Mouse (Mus musculus): ENCODE data around the gene Gm10719. TPM values are rescaled to one million over a fixed set of nuclear protein-coding genes. Genes with fewer than 3 reads are reported as not detected.
"Not testable (repeated sequence)": the region's sequence is repeated elsewhere in the genome, so short reads cannot be mapped to it uniquely, and the experiment has no call there.

The Gm10719 gene
- polyA plus RNA-seq, 1 experiment from 2014 or later: not detected

DNA sequence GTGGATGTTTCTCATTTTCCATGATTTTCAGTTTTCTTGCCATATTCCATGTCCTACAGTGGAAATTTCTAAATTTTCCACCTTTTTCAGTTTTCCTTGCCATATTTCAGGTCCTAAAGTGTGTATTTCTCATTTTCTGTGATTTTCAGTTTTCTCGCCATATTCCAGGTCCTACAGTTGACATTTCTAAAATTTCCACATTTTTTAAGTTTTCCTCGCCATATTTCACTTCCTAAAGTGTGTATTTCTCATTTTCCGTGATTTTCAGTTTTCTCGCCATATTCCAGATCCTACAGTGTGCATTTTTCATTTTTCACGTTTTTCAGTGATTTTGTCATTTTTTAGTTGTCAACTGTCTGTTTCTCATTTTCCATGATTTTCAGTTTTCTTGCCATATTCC lies 7.9 kb upstream of the Gm10719 start:
- DNase-seq (ENCODE audit: low spot score); H3K4me3 ChIP-seq (ENCODE audit: low read depth, low read length); H3K9me3 ChIP-seq (replicated peaks; ENCODE audit: control insufficient read depth, low read length); H3K36me3 ChIP-seq (replicated peaks; ENCODE audit: control insufficient read depth, insufficient read depth, low read depth, low read length); H3K27ac ChIP-seq (replicated peaks; ENCODE audit: low read depth, low read length); H3K27me3 ChIP-seq (ENCODE audit: control insufficient read depth, insufficient read depth, low read length); H3K4me2 ChIP-seq (ENCODE audit: low read depth, low read length); H3K9ac ChIP-seq (replicated peaks; ENCODE audit: low read length); H3K4me1 ChIP-seq (ENCODE audit: control insufficient read depth, insufficient read depth, low read length): not testable (repeated sequence)
- WGBS: no CpG with 5 or more reads among the region's 5 CpGs
- peak; percentile 64; the same call in 1 of the 2 replicates for ATAC-seq (replicated peaks; ENCODE audit: insufficient number of reproducible peaks, low FRiP score, low TSS enrichment, low read depth)

DNA sequence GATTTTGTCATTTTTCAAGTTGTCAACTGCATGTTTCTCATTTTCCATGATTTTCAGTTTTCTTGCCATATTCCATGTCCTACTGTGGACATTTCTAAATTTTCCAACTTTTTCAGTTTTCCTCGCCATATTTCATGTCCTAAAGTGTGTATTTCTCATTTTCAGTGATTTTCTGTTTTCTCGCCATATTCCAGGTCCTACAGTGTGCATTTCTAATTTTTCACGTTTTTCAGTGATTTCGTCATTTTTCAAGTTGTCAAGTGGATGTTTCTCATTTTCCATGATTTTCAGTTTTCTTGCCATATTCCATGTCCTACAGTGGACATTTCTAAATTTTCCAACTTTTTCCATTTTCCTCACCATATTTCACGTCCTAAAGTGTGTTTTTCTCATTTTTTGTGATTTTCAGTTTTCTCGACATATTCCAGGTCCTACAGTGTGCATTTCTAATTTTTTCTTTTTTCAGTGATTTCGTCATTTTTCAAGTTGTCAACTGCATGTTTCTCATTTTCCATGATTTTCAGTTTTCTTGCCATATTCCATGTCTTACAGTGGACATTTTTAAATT lies 5.1 kb upstream of the Gm10719 start:
- H3K4me2 ChIP-seq (ENCODE audit: low read depth, low read length); H3K9ac ChIP-seq (replicated peaks; ENCODE audit: low read length); H3K4me1 ChIP-seq (ENCODE audit: control insufficient read depth, insufficient read depth, low read length); H3K27ac ChIP-seq (replicated peaks; ENCODE audit: low read depth, low read length); ATAC-seq (replicated peaks; ENCODE audit: insufficient number of reproducible peaks, low FRiP score, low TSS enrichment, low read depth); DNase-seq (ENCODE audit: low spot score); H3K36me3 ChIP-seq (replicated peaks; ENCODE audit: control insufficient read depth, insufficient read depth, low read depth, low read length); H3K9me3 ChIP-seq (replicated peaks; ENCODE audit: control insufficient read depth, low read length); H3K27me3 ChIP-seq (ENCODE audit: control insufficient read depth, insufficient read depth, low read length); H3K4me3 ChIP-seq (ENCODE audit: low read depth, low read length): not testable (repeated sequence)
- 85% methylated on average over 2 of the region's 7 CpGs for WGBS

DNA sequence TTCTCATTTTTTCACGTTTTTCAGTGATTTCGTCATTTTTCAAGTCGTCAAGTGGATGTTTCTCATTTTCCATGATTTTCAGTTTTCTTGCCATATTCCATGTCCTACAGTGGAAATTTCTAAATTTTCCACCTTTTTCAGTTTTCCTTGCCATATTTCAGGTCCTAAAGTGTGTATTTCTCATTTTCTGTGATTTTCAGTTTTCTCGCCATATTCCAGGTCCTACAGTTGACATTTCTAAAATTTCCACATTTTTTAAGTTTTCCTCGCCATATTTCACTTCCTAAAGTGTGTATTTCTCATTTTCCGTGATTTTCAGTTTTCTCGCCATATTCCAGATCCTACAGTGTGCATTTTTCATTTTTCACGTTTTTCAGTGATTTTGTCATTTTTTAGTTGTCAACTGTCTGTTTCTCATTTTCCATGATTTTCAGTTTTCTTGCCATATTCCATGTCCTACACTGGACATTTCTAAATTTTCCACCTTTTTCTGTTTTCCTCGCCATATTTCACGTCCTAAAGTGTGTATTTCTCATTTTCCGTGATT lies 4.4 kb upstream of the Gm10719 start, which contains the start of gene Gm10721:
Gene Gm10721 (plus strand): TSS at position 408 of the 547 bp plus-strand sequence.
- WGBS: no CpG with 5 or more reads among the region's 11 CpGs
- not testable (repeated sequence) for H3K4me2 ChIP-seq (ENCODE audit: low read depth, low read length); H3K9me3 ChIP-seq (replicated peaks; ENCODE audit: control insufficient read depth, low read length); H3K36me3 ChIP-seq (replicated peaks; ENCODE audit: control insufficient read depth, insufficient read depth, low read depth, low read length); H3K9ac ChIP-seq (replicated peaks; ENCODE audit: low read length); DNase-seq (ENCODE audit: low spot score); H3K27ac ChIP-seq (replicated peaks; ENCODE audit: low read depth, low read length); H3K4me3 ChIP-seq (ENCODE audit: low read depth, low read length); H3K27me3 ChIP-seq (ENCODE audit: control insufficient read depth, insufficient read depth, low read length); H3K4me1 ChIP-seq (ENCODE audit: control insufficient read depth, insufficient read depth, low read length)
- ATAC-seq (replicated peaks; ENCODE audit: insufficient number of reproducible peaks, low FRiP score, low TSS enrichment, low read depth): 0 out of 2 replicates have a peak, but pooled peaks have one; percentile 40

DNA sequence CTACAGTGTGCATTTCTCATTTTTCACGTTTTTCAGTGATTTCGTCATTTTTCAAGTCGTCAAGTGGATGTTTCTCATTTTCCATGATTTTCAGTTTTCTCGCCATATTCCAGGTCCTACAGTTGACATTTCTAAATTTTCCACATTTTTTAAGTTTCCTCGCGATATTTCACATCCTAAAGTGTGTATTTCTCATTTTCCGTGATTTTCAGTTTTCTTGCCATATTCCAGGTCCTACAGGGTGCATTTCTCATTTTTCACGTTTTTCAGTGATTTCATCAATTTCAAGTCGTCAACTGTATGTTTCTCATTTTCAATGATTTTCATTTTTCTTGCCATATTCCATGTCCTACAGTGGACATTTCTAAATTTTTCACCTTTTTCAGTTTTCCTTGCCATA lies 1.9 kb upstream of the Gm10719 start, which contains the start of gene Gm10720:
Gene Gm10720 (plus strand): TSS at position 301 of the 400 bp plus-strand sequence.
- not testable (repeated sequence) for H3K9me3 ChIP-seq (replicated peaks; ENCODE audit: control insufficient read depth, low read length); H3K9ac ChIP-seq (replicated peaks; ENCODE audit: low read length); H3K36me3 ChIP-seq (replicated peaks; ENCODE audit: control insufficient read depth, insufficient read depth, low read depth, low read length); H3K27me3 ChIP-seq (ENCODE audit: control insufficient read depth, insufficient read depth, low read length); H3K4me1 ChIP-seq (ENCODE audit: control insufficient read depth, insufficient read depth, low read length); H3K4me2 ChIP-seq (ENCODE audit: low read depth, low read length); H3K27ac ChIP-seq (replicated peaks; ENCODE audit: low read depth, low read length); ATAC-seq (replicated peaks; ENCODE audit: insufficient number of reproducible peaks, low FRiP score, low TSS enrichment, low read depth); DNase-seq (ENCODE audit: low spot score); H3K4me3 ChIP-seq (ENCODE audit: low read depth, low read length)
- 66% methylated on average over 4 of the region's 9 CpGs for WGBS

DNA sequence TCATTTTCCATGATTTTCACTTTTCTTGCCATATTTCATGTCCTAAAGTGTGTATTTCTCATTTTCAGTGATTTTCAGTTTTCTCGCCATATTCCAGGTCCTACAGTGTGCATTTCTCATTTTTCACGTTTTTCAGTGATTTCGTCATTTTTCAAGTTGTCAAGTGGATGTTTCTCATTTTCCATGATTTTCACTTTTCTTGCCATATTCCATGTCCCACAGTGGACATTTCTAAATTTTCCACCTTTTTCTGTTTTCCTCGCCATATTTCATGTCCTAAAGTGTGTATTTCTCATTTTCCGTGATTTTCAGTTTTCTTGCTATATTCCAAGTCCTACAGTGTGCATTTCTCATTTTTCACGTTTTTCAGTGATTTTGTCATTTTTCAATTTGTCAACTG lies 1.3 kb upstream of the Gm10719 start:
- H3K4me1 ChIP-seq (ENCODE audit: control insufficient read depth, insufficient read depth, low read length); H3K4me2 ChIP-seq (ENCODE audit: low read depth, low read length); H3K9ac ChIP-seq (replicated peaks; ENCODE audit: low read length); H3K9me3 ChIP-seq (replicated peaks; ENCODE audit: control insufficient read depth, low read length); H3K27me3 ChIP-seq (ENCODE audit: control insufficient read depth, insufficient read depth, low read length); DNase-seq (ENCODE audit: low spot score); ATAC-seq (replicated peaks; ENCODE audit: insufficient number of reproducible peaks, low FRiP score, low TSS enrichment, low read depth); H3K4me3 ChIP-seq (ENCODE audit: low read depth, low read length); H3K27ac ChIP-seq (replicated peaks; ENCODE audit: low read depth, low read length); H3K36me3 ChIP-seq (replicated peaks; ENCODE audit: control insufficient read depth, insufficient read depth, low read depth, low read length): not testable (repeated sequence)
- WGBS: 68% methylated on average over 4 of the region's 6 CpGs

DNA sequence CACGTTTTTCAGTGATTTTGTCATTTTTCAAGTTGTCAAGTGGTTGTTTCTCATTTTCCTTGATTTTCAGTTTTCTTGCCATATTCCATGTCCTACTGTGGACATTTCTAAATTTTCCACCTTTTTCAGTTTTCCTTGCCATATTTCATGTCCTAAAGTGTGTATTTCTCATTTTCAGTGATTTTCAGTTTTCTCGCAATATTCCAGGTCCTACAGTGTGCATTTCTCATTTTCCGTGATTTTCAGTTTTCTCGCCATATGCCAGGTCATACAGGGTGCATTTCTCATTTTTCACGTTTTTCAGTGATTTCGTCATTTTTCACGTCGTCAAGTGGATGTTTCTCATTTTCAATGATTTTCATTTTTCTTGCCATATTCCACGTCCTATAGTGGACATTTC lies 1.7 kb downstream of the Gm10719 start:
- 71% methylated on average over 9 of the region's 9 CpGs for WGBS
- ATAC-seq (replicated peaks; ENCODE audit: insufficient number of reproducible peaks, low FRiP score, low TSS enrichment, low read depth); H3K9me3 ChIP-seq (replicated peaks; ENCODE audit: control insufficient read depth, low read length): not testable (repeated sequence)

DNA sequence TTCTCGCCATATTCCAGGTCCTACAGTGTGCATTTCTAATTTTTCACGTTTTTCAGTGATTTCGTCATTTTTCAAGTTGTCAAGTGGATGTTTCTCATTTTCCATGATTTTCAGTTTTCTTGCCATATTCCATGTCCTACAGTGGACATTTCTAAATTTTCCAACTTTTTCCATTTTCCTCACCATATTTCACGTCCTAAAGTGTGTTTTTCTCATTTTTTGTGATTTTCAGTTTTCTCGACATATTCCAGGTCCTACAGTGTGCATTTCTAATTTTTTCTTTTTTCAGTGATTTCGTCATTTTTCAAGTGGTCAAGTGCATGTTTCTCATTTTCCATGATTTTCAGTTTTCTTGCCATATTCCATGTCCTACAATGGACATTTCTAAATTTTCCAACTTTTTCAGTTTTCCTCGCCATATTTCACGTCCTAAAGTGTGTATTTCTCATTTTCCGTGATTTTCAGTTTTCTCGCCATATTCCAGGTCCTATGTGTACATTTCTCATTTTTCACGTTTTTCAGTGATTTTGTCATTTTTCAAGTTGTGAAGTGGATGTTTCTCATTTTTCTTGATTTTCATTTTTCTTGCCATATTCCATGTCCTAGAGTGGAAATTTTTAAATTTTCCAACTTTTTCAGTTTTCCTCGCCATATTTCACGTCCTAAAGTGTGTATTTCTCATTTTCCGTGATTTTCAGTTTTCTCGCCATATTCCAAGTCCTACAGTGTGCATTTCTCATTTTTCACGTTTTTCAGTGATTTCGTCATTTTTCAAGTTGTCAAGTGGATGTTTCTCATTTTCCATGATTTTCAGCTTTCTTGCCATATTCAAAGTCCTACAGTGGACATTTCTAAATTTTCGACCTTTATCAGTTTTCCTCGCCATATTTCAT lies 2.9 kb downstream of the Gm10719 start:
- not testable (repeated sequence) for H3K36me3 ChIP-seq (replicated peaks; ENCODE audit: control insufficient read depth, insufficient read depth, low read depth, low read length); H3K27me3 ChIP-seq (ENCODE audit: control insufficient read depth, insufficient read depth, low read length); H3K4me3 ChIP-seq (ENCODE audit: low read depth, low read length); H3K27ac ChIP-seq (replicated peaks; ENCODE audit: low read depth, low read length); H3K9me3 ChIP-seq (replicated peaks; ENCODE audit: control insufficient read depth, low read length); H3K4me2 ChIP-seq (ENCODE audit: low read depth, low read length); DNase-seq (ENCODE audit: low spot score); H3K4me1 ChIP-seq (ENCODE audit: control insufficient read depth, insufficient read depth, low read length); H3K9ac ChIP-seq (replicated peaks; ENCODE audit: low read length)
- WGBS: 81% methylated on average over 11 of the region's 19 CpGs
- 0 out of 2 replicates have a peak, but pooled peaks have one; percentile 62 for ATAC-seq (replicated peaks; ENCODE audit: insufficient number of reproducible peaks, low FRiP score, low TSS enrichment, low read depth)

More for the DNA sequence above, 1.7 kb downstream of the Gm10719 start:
- not testable (repeated sequence) for H3K9ac ChIP-seq (replicated peaks; ENCODE audit: low read length); H3K36me3 ChIP-seq (replicated peaks; ENCODE audit: control insufficient read depth, insufficient read depth, low read depth, low read length); H3K4me3 ChIP-seq (ENCODE audit: low read depth, low read length); H3K4me2 ChIP-seq (ENCODE audit: low read depth, low read length); DNase-seq (ENCODE audit: low spot score); H3K4me1 ChIP-seq (ENCODE audit: control insufficient read depth, insufficient read depth, low read length); H3K27ac ChIP-seq (replicated peaks; ENCODE audit: low read depth, low read length); H3K27me3 ChIP-seq (ENCODE audit: control insufficient read depth, insufficient read depth, low read length)
